Mouse (Mus musculus) kidney, postnatal 0 days (tissue): ENCODE measurements at regions not wholly inside any gene's neighbourhood (a gene's known extent, or its start where the extent isn't known, plus 50 kb on each side); places are given as distances from the start of the nearest gene placed in this dataset.

Experiments
- ATAC-seq: fragments of 200-750 bp; cut with Nextera tagmentation; replicated peaks from 2 replicates; pipeline ENCODE4 v1.8.0; 2017; ENCODE audit warnings: low read depth, moderate number of reproducible peaks, moderate TSS enrichment, moderate library complexity; ENCODE audit not compliant: low FRiP score
- DNase-seq: peaks from one replicate; pipeline ENCODE4 v3.0.0-alpha.2; 2016; ENCODE audit warnings: low spot score
- H3K27ac ChIP-seq: fragments of 300-500 bp; sonication (generic); 2 replicates; pipeline ENCODE4 v1.5.1; 2014; ENCODE audit warnings: mild to moderate bottlenecking
- H3K27me3 ChIP-seq: fragments of 300-500 bp; sonication (generic); 2 replicates; pipeline ENCODE4 v1.6.1; 2014; ENCODE audit warnings: low read length, mixed read lengths; ENCODE audit not compliant: insufficient read depth
- H3K36me3 ChIP-seq: fragments of 300-500 bp; sonication (generic); 2 replicates; pipeline ENCODE4 v1.6.1; 2014; ENCODE audit warnings: low read length, mixed read lengths; ENCODE audit not compliant: insufficient read depth
- H3K4me1 ChIP-seq: fragments of 300-500 bp; sonication (generic); replicated peaks from 2 replicates; pipeline ENCODE4 v1.6.1; 2014; ENCODE audit warnings: antibody characterized with exemption, low read length, mixed read lengths; ENCODE audit not compliant: insufficient read depth
- H3K4me2 ChIP-seq: fragments of 300-500 bp; sonication (generic); 2 replicates; pipeline ENCODE4 v1.6.1; 2014; ENCODE audit warnings: mild to moderate bottlenecking, low read length, moderate library complexity, mixed read lengths
- H3K4me3 ChIP-seq: fragments of 300-500 bp; sonication (generic); replicated peaks from 2 replicates; pipeline ENCODE4 v1.5.1; 2014; ENCODE audit warnings: low read depth, low read length
- H3K9ac ChIP-seq: fragments of 300-500 bp; sonication (generic); 2 replicates; pipeline ENCODE4 v1.6.1; 2014; ENCODE audit warnings: low read depth, low read length
- H3K9me3 ChIP-seq: fragments of 300-500 bp; sonication (generic); replicated peaks from 2 replicates; pipeline ENCODE4 v1.6.1; 2016; ENCODE audit warnings: low read length, inconsistent platforms, mixed read lengths
- CTCF ChIP-seq: IDR thresholded peaks from 2 replicates; pipeline ENCODE4 v1.5.1; 2016; ENCODE audit warnings: antibody characterized with exemption, low read depth, mild to moderate bottlenecking, moderate library complexity
- WGBS: fragments of 180-500 bp; shearing (Covaris S2); extraction: QIAGEN DNeasy Blood & Tissue Kit; methylation state at CpG from one replicate; pipeline ENCODE4 v1.1.7; 2014; 5-methylcytosine and 5-hydroxymethylcytosine counted together

DNA sequence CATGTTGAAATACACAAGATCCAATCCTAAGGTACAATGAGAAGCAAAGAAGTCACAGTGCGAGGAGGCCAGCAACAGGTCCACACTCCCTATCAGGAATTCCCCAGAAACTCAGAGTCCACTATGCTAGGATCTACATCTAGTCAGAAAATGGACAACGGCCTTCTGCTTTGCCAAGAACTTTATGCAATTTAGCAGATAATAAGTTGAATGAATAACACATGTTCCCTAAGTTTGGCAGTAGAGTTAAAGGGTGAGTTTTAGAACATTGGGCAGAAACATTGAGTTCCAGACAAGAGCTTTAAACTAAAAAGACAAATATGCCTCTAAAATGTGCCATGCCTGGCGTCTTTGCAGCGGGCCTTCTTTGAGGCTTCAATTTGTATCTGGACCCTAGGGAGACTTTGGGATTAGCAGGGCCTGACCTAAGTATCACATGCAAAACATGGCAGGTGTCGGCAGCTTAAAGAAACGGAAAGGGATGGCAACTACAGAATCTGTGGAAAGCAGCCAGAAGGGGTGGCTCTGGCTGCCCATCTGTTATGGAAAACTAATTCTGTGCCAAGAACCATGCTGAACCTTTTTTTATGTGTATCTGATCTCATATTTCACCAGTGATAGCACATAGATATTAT lies 600.6 kb upstream of the Nox3 start:
- no peak for DNase-seq
- H3K27ac ChIP-seq = no peak overlapping the region
- H3K27me3 ChIP-seq = no peaks in the 10 kb centered on the region
- H3K9ac ChIP-seq = no peak overlapping the region
- ATAC-seq = no peak
- no peaks in the 10 kb centered on the region for H3K36me3 ChIP-seq
- 89% methylated on average over 6 of the region's 6 CpGs for WGBS
- no peaks in the 10 kb centered on the region for H3K4me1 ChIP-seq
- no peak for TF ChIP-seq CTCF
- H3K4me3 ChIP-seq = no peak overlapping the region
- H3K4me2 ChIP-seq = no peak overlapping the region
- no peaks in the 10 kb centered on the region for H3K9me3 ChIP-seq

DNA sequence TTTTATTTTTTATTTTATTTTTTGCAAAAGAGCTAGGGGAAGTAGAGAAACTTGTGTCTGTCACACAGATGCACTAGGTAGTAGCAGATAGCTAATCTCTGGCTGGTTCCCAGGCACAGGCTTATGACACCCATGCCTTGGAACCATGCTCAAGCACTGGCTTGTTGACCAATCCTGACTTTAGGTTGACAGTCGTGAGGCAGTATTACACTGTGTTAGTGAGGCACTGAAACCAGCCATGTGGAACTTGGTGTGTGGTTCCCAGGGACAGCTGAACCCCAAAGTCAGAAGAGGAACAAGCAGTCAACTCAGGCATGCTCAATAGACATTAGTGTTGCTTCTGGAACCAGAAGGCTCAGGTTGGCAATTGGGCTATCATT lies 601.1 kb upstream of the Nox3 start:
- Histone ChIP-seq H3K36me3 (no peaks in the 10 kb centered on the region), H3K4me1 (no peaks in the 10 kb centered on the region), H3K4me3 (no peak overlapping the region), H3K27me3 (no peaks in the 10 kb centered on the region), H3K9me3 (no peaks in the 10 kb centered on the region), H3K4me2 (no peak overlapping the region), H3K9ac (no peak overlapping the region), H3K27ac (no peak overlapping the region)
- WGBS = 59% methylated on average over 1 of the region's 1 CpGs
- DNase-seq = no peak
- no peak for ATAC-seq
- TF ChIP-seq CTCF = no peak

DNA sequence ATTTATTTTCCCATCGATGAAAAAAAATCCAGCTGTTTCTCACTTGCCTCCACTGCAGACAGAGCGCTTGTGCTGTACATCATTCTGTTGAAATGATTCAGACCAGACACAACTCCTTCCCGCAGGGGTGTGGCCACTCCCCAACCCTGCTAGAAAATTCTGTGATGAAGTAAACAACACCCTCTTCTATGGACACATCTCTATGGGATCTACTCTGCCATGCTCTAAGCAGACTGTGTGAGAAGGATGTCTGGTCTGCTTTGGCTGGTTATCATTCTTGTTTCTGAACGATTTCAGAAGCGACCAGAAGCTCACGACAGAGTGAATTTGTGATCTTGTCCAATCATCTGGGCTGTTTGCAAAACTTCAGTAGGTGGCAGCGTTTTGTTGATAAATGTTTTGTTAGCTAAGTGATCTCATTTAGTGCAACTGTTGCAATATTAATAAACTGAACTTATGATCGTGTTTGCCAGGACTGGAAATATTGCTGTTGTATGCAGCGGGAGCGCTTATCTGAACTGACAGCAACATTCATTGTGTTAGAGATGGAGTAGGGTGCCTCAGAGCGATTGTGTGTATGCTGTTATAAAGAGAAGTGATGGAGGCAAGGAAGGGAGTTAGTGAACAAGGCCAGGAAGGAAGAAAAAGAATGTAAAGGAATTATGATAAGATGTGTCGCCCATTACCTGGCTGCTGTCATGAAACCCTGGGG lies 605.2 kb upstream of the Nox3 start:
- no peak for TF ChIP-seq CTCF
- H3K27ac ChIP-seq = no peak overlapping the region
- 78% methylated on average over 12 of the region's 12 CpGs for WGBS
- DNase-seq = no peak
- H3K27me3 ChIP-seq = no peaks in the 10 kb centered on the region
- H3K4me1 ChIP-seq = no peaks in the 10 kb centered on the region
- no peaks in the 10 kb centered on the region for H3K36me3 ChIP-seq
- H3K9ac ChIP-seq = no peak overlapping the region
- H3K4me2 ChIP-seq = no peak overlapping the region
- H3K4me3 ChIP-seq = no peak overlapping the region
- no peak for ATAC-seq
- no peaks in the 10 kb centered on the region for H3K9me3 ChIP-seq

DNA sequence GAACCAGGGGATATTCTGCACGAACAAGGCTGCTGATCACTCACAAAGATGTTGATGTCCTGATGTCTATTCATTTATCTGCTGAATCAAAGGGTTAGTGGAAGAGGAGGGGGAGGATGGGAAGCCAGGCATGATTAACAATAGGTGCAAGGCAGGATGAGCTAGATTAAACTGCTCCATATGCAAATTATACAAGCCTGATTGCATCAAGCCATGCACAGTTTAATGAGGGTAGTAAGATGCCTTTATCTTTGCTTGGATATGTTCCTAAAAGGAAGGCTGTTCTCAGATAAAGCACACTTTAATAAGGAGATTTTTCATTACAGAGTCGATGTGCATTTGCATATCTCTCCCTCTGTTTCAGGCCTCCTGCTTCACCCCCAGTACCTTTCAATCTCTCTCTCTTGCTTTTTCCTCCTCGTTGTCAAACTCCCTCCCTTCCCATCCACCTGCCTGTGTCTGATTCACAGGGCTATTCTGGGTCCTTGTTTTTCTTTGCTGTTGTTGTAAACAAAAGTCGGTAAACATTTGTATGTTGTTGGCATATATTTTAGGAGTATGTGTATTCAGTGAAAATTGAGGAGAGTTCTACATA lies 615.8 kb upstream of the Nox3 start:
- Histone ChIP-seq H3K27me3 (no peaks in the 10 kb centered on the region), H3K4me3 (no peak overlapping the region), H3K4me2 (no peak overlapping the region), H3K36me3 (no peaks in the 10 kb centered on the region), H3K9me3 (no peaks in the 10 kb centered on the region), H3K9ac (no peak overlapping the region), H3K4me1 (no peaks in the 10 kb centered on the region), H3K27ac (no peak overlapping the region)
- no peak for DNase-seq
- no peak for ATAC-seq
- no peak for TF ChIP-seq CTCF
- WGBS = 51% methylated on average over 4 of the region's 4 CpGs

DNA sequence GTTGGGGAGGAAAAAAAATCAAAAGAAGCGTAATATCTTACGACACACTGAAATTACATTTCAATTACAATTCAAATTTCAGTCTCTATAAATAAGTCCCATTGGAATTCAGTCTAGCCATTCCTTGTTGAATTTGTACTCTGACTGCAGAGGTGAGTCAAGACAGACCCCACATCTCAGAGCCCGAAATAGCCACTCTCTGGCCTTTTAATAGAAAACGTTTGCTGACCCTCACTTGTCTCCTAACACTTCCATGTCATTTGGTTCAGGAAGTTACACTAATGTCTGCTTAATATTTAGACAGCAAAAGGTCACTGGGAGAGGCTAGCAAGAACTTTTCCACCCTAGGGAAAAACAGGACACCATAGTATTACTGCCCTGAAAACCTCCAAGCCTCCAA lies 623.1 kb upstream of the Nox3 start:
- Histone ChIP-seq H3K4me3 (no peak overlapping the region), H3K36me3 (no peaks in the 10 kb centered on the region), H3K9me3 (no peaks in the 10 kb centered on the region), H3K27me3 (no peaks in the 10 kb centered on the region), H3K4me2 (no peak overlapping the region), H3K27ac (no peak overlapping the region), H3K9ac (no peak overlapping the region), H3K4me1 (no peaks in the 10 kb centered on the region)
- ATAC-seq (no peak), DNase-seq (no peak)
- no peak for TF ChIP-seq CTCF
- 71% methylated on average over 4 of the region's 4 CpGs for WGBS

DNA sequence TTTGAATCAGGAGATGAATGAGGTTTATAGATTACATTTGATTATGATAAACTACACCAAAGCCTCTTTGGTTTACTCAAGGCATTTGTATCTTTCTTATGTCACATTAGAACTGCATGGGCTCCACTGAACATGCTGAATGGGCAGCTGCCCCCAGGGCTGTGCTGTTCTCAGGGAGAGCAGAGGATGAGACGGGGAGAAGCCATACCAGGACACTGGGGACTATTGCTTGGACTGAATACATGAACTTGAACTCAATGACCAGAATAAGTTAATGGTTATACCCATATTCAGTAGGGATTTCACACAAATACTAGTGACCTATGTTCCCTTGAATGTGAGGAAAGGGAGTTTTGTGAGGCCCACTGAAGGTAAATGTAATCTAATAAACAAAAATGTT lies 632.7 kb upstream of the Nox3 start:
- WGBS = 82% methylated on average over 1 of the region's 1 CpGs
- no peak for TF ChIP-seq CTCF
- no peaks in the 10 kb centered on the region for H3K9me3 ChIP-seq

More for the DNA sequence above, 632.7 kb upstream of the Nox3 start:
- no peak overlapping the region for H3K27ac ChIP-seq
- no peaks in the 10 kb centered on the region for H3K36me3 ChIP-seq
- H3K27me3 ChIP-seq = no peaks in the 10 kb centered on the region
- no peak overlapping the region for H3K4me3 ChIP-seq
- no peaks in the 10 kb centered on the region for H3K4me1 ChIP-seq
- H3K4me2 ChIP-seq = no peak overlapping the region
- ATAC-seq (peak; percentile 52; the same call in 1 of the 2 replicates), DNase-seq (peak; percentile 5)
- H3K9ac ChIP-seq = no peak overlapping the region
